Mouse (Mus musculus): ENCODE measurements around the gene Ralgapb.

DNA sequence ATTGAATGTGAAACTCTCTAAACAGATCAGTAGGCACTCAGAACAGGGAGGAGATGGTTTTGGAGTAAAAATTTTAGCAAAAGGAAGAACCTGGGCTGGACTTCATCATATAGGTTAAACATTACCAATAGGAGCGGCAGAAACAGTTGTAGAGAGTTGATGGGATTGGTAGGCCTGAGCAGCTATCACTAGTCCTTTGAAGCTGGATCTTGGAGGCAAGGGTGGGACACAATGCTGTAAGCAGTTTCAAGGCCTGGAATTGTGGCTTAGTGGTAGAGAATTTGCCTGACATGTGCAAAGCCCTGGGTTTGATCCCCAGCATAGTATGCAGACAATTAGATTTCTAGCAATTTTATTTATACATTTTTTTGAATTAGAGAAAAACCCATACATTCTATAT is 9.0 kb downstream of the Ralgapb start:
- TF ChIP-seq POLR2A (IDR thresholded peaks at IDR 0.05; ENCODE audit: extremely low read depth, insufficient read depth, low read length): no peak
- TF ChIP-seq CTCF (IDR thresholded peaks at IDR 0.05; ENCODE audit: extremely low read depth, insufficient read depth, low read length): no peak

All from cortical plate, adult 2 months (tissue).